Mouse (Mus musculus): ENCODE measurements around the gene Sptan1. TPM values are rescaled to one million over a fixed set of nuclear protein-coding genes. Genes with fewer than 3 reads are reported as not detected.
A peak's percentile ranks its signal among the peaks of the same experiment; 100 is the strongest.

The Sptan1 gene
- polyA plus RNA-seq, 1 experiment: 496 TPM

DNA sequence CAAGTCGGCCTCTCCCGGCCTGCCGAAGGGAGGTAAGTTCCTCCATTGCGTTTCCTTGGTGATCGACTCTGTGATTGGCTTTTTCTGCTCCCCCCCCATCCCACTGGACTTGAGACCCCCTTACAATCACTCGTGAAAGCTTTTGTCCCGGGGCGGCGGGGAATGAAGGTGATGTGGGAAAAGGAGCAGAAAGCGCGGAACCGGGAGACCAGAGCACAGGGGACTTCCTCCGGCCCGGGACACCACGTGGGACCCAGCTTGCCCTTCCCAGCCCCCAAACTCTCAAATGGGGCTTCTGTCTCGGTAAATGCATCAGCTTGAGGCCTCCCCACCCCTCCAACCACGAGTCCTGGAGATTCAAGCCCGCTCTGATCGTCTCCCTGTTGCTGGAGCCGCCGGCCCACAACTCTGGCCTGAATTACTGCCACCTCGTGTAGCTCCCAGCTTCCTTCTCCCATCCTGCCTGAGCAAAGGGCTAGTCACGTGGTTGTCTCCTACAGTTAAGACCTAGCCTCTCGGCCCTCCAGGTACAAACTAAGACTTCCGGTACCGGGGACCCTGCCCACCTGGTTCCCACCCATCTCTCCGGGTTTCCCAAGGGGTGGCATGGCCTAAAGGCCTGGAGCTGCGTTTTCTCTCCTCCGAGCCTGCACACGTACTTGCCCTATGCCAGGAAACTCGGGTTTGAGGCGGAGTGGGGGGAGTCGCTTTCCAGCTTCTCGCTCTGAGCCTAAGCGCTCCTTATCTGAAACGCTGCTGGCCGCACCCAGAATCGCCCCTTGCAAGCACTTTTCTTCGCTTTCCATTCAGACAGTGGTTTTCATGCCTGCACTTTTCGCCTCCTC, 97.1 kb downstream of the Sptan1 start:
- Histone ChIP-seq H3K27ac (ENCODE audit: insufficient read depth, low read depth, low read length) (peak overlapping the region; percentile 63; the same call in 1 of the 2 replicates), H3K4me3 (ENCODE audit: insufficient read depth, low read depth, low read length) (peak overlapping the region; percentile 59), H3K4me1 (ENCODE audit: control insufficient read depth, insufficient read depth, low read length) (peaks cover 23% of the 10 kb centered on the region)
- WGBS: 3% methylated on average over 40 of the region's 40 CpGs
- TF ChIP-seq POLR2A (IDR thresholded peaks at IDR 0.05; ENCODE audit: insufficient read depth, low read depth, low read length) (no peak), CTCF (IDR thresholded peaks at IDR 0.05; ENCODE audit: insufficient read depth, low read depth, low read length) (0 out of 2 replicates have a peak, but pooled peaks have one; percentile 3)

DNA sequence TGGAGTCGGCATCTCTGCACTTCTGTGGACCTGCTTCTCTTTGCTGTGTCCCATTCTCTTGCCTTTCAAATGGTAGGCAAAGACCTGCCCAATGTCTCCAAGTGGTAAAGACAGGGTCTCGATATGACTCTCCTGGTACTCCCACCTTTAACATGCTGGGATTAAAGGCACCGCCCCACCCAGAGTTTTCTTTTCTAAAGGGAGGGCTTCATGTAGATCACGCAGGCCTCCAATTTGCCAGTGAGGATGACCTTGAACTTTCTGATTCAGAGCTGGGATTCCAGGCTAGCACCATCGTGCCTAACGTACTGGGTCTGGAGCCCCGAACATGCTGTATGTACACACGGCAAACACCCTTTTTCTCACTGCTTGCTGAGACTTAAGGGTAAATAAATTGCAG, 97.9 kb downstream of the Sptan1 start:
- H3K27ac ChIP-seq (ENCODE audit: insufficient read depth, low read depth, low read length): 0 out of 2 replicates have a peak overlapping the region, but pooled peaks have one; percentile 63
- TF ChIP-seq POLR2A (IDR thresholded peaks at IDR 0.05; ENCODE audit: insufficient read depth, low read depth, low read length) (no peak), CTCF (IDR thresholded peaks at IDR 0.05; ENCODE audit: insufficient read depth, low read depth, low read length) (no peak)
- peak overlapping the region; percentile 59 for H3K4me3 ChIP-seq (ENCODE audit: insufficient read depth, low read depth, low read length)
- WGBS: 38% methylated on average over 8 of the region's 8 CpGs
- H3K4me1 ChIP-seq (ENCODE audit: control insufficient read depth, insufficient read depth, low read length): peaks cover 23% of the 10 kb centered on the region

DNA sequence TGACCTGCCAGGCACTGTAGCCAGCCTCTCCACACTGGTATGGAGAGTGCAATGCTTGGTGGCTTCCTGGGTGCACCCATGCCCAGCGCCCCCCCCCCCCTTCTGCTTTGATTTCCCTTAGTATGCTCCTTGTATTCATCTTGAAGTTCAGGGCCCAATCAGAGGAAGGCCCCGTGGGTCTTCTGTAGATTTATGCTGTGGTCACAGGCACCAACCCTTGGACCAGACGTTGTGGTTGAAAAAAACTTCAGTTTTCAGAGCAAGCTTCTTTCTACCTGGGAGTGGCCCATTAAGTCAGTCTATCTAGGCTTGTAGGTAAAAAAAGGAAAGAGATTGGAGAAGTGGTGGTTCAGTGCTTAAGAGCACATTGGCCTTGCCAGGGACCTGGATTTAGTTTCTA, 98.4 kb downstream of the Sptan1 start:
- Histone ChIP-seq H3K4me3 (ENCODE audit: insufficient read depth, low read depth, low read length) (no peak overlapping the region), H3K4me1 (ENCODE audit: control insufficient read depth, insufficient read depth, low read length) (peaks cover 23% of the 10 kb centered on the region), H3K27ac (ENCODE audit: insufficient read depth, low read depth, low read length) (no peak overlapping the region)
- TF ChIP-seq POLR2A (IDR thresholded peaks at IDR 0.05; ENCODE audit: insufficient read depth, low read depth, low read length): no peak
- no peak for TF ChIP-seq CTCF (IDR thresholded peaks at IDR 0.05; ENCODE audit: insufficient read depth, low read depth, low read length)
- 42% methylated on average over 3 of the region's 3 CpGs for WGBS

DNA sequence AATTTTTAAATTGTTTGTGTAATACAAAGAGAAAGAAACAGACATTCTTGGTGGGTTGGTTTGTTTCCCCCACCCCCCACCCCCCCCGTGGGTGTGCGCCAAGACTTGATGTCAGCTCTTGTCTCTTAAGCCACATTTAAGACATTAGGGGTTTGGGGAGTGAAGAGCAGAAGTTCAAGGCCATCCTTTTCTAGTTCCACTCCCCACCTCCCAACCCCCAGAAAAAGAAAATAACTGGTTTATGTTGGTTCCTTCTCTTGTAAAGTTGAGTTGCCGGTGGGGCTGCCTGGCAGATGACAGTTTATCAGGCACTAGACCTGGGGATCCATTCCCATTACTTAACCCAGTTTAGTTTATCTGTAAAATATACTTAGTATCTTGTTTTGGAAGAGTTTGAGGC, 98.9 kb downstream of the Sptan1 start:
- WGBS: 60% methylated on average over 3 of the region's 3 CpGs
- no peak overlapping the region for H3K27ac ChIP-seq (ENCODE audit: insufficient read depth, low read depth, low read length)
- peaks cover 23% of the 10 kb centered on the region for H3K4me1 ChIP-seq (ENCODE audit: control insufficient read depth, insufficient read depth, low read length)
- no peak for TF ChIP-seq POLR2A (IDR thresholded peaks at IDR 0.05; ENCODE audit: insufficient read depth, low read depth, low read length)
- TF ChIP-seq CTCF (IDR thresholded peaks at IDR 0.05; ENCODE audit: insufficient read depth, low read depth, low read length): no peak
- H3K4me3 ChIP-seq (ENCODE audit: insufficient read depth, low read depth, low read length): no peak overlapping the region

DNA sequence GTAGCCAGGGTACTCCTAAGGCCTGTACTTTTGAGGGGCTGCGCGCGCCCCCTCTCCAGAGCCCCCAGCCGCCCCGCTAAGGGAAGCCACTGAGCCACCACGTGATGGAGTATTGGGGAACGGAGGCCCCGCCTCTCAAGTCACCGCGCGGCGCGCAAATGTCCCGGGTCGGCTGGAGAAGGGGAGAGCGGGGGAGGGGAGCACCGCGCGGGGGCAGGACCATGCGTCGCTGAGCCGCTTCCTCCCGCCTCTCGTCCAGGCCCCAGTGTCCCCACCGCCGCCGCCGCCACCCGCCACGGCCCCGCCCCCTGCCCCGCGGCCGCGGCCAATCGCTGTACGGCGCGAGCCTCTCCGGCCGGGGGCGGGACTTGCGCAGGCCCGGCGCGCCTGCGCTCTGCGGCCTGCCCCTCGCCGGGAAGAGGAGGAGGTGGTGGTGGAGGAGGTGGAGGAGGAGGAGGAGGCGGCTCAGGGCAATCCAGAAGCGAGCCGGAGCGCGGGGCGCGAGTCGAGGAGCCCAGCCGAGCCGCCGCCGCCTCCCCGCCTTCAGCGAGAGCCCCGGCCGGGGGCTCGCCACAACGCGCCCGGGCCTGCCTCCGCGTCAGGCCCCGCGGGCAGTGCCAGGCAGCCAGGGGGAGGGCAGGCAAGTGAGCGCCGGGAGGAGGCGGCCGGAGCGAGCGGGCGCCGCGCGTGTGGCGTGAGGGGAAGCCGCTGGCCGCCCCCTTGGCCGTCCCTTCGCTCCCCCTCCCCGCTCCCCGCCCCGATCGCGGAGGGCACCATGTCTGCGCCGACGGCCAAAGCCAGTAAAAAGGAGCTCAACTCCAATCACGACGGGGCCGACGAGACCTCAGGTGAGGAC, 100.9 kb downstream of the Sptan1 start:
- H3K4me3 ChIP-seq (ENCODE audit: insufficient read depth, low read depth, low read length): peak overlapping the region; percentile 99
- peak overlapping the region; percentile 96 for H3K27ac ChIP-seq (ENCODE audit: insufficient read depth, low read depth, low read length)
- H3K4me1 ChIP-seq (ENCODE audit: control insufficient read depth, insufficient read depth, low read length): peaks cover 23% of the 10 kb centered on the region
- WGBS: 2% methylated on average over 93 of the region's 101 CpGs
- TF ChIP-seq POLR2A (IDR thresholded peaks at IDR 0.05; ENCODE audit: insufficient read depth, low read depth, low read length) (peak; percentile 51), CTCF (IDR thresholded peaks at IDR 0.05; ENCODE audit: insufficient read depth, low read depth, low read length) (no peak)

DNA sequence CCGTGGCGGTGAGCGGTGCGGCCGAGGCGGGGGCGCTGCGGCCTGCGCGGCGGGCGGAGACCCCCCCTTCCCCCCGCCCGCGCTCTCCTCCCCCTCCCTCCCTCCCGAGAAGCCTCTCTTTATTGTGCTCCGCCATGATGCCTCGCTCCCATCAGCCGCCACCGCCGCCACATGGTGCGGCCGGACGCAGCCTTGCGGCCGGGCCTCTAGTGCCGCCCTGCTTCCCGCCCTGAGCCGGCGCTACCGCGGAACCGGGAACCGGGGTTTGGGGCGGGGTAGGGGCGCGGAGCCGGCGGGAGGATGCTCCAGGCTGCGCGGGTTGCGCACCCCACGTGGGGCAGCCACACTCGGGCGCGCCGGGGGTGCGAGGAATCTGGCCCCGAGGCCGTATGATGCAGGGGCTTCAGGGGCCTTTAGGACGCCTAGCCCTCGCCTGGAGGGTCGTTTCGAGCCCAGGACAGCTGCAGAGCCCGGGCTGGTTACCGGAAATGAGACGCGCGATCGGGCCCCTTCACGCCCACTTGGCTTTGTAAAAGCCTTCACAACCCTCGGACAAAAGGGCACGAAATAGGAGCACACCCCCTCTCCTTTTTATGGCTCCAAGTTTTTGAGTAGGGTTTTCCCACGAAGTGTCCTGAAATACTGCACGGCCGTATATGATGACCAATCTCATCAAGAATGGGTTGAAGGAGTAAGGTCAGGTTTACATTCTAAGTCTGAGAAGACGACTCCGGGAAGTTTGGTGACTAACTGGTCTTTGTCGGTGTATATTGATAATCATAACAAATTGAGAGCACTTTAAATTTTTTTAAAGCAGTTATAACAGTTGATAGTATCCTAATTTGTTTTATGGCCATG, 101.9 kb downstream of the Sptan1 start:
- H3K4me1 ChIP-seq (ENCODE audit: control insufficient read depth, insufficient read depth, low read length): peaks cover 14% of the 10 kb centered on the region
- no peak for TF ChIP-seq POLR2A (IDR thresholded peaks at IDR 0.05; ENCODE audit: insufficient read depth, low read depth, low read length)
- no peak for TF ChIP-seq CTCF (IDR thresholded peaks at IDR 0.05; ENCODE audit: insufficient read depth, low read depth, low read length)
- H3K27ac ChIP-seq (ENCODE audit: insufficient read depth, low read depth, low read length): no peak overlapping the region
- WGBS: under 1% methylated on average over 53 of the region's 69 CpGs
- H3K4me3 ChIP-seq (ENCODE audit: insufficient read depth, low read depth, low read length): peak overlapping the region; percentile 99

DNA sequence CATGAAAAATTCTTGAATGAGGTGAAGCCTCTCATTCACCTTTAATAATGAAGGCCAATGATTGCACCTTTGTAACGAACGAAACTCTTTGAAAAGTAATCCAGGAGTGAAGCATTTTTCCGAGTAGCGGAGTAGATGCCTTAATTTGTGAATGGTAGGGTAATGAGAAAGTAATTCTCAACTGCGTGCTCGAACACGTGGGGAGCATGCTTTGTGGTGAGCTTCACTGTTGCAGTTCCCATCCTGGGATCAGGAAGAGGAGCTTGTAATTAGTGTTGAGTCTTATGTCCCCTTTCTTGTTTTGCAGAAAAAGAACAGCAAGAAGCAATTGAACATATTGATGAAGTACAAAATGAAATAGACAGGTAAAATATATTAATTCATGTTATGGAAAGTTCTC, 102.6 kb downstream of the Sptan1 start:
- TF ChIP-seq POLR2A (IDR thresholded peaks at IDR 0.05; ENCODE audit: insufficient read depth, low read depth, low read length) (no peak), CTCF (IDR thresholded peaks at IDR 0.05; ENCODE audit: insufficient read depth, low read depth, low read length) (no peak)
- H3K27ac ChIP-seq (ENCODE audit: insufficient read depth, low read depth, low read length): no peak overlapping the region
- H3K4me1 ChIP-seq (ENCODE audit: control insufficient read depth, insufficient read depth, low read length): peaks cover 7% of the 10 kb centered on the region
- 8% methylated on average over 7 of the region's 7 CpGs for WGBS
- no peak overlapping the region for H3K4me3 ChIP-seq (ENCODE audit: insufficient read depth, low read depth, low read length)

DNA sequence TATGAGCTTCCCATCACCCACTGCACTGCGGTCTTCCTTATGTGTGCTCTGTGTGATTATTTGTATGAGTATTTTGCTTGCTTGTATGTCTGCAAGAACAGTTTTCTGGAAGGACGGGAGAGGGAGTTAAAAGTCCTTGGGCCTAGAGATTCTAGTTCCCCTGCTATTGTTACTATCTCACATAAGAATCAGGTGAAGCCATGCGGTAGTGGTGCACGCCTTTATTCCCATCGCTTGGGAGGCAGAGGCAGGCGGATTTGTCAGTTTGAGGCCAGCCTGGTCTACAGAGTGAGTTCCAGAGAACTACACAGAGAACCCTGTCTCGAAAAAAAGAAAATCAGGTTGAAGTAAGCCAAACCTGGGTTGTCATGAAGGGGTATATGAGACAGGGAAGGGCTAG, 107.5 kb downstream of the Sptan1 start:
- peaks cover 7% of the 10 kb centered on the region; the same call in 1 of the 2 replicates for H3K4me1 ChIP-seq (ENCODE audit: control insufficient read depth, insufficient read depth, low read length)
- H3K27ac ChIP-seq (ENCODE audit: insufficient read depth, low read depth, low read length): no peak overlapping the region
- 79% methylated on average over 7 of the region's 7 CpGs for WGBS
- TF ChIP-seq POLR2A (IDR thresholded peaks at IDR 0.05; ENCODE audit: insufficient read depth, low read depth, low read length) (no peak), CTCF (IDR thresholded peaks at IDR 0.05; ENCODE audit: insufficient read depth, low read depth, low read length) (no peak)
- H3K4me3 ChIP-seq (ENCODE audit: insufficient read depth, low read depth, low read length): no peak overlapping the region
